Mouse (Mus musculus) WW6 (cell line): ENCODE measurements around the gene Gm8279.
"Not testable (repeated sequence)": the region's sequence is repeated elsewhere in the genome, so short reads cannot be mapped to it uniquely, and the experiment has no call there.

Experiments
- DNase-seq: peaks from one replicate; pipeline ENCODE4 v3.0.0-alpha.2; 2013; ENCODE audit warnings: low read depth, low spot score

The Gm8279 gene

DNA sequence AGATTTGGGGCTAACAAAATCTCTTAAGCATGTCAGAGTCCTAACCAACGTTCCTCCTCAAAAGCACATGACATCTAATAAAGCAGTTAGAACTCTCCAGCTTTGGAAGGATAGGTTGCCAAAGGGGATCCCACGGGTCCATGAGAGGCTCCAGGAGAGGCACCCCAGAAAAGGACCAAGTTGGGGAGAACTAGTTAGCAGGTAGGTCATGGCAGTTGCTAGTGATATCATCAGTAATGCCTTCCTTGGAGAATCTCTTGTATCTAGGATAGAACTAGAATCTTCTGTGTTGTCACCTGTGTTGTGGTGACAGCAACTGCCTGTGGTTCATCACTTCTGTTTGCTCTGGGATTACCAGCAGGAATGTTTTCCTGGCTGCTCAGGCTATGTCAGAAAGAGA, at the start of gene Gm8279:
Gm8279 (plus strand) TSS at position 301 of the 400 bp plus-strand sequence.
- DNase-seq: not testable (repeated sequence)

DNA sequence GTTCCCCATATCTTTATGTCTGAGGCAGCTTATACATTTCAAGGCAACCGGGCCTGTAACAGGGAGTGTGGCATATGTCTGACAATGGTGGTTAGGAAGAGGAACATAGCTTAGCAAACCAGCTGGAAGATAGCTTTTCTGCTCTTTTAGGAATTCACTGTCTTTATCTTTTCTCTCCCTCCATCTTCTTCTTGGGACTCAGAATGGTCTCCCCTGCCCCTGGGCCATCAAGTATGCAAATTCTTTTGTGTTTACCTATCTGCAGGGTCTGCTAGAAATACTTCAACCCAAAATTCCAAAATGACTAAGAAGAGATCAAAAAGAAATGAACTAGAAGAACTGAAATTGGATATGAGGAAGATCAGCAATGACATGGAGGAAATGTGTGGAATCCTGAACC, 32.9 kb downstream of the Gm8279 start, which contains the start of gene Gm3317:
Gm3317 (plus strand) TSS at position 301 of the 400 bp plus-strand sequence.
- DNase-seq: not testable (repeated sequence)

DNA sequence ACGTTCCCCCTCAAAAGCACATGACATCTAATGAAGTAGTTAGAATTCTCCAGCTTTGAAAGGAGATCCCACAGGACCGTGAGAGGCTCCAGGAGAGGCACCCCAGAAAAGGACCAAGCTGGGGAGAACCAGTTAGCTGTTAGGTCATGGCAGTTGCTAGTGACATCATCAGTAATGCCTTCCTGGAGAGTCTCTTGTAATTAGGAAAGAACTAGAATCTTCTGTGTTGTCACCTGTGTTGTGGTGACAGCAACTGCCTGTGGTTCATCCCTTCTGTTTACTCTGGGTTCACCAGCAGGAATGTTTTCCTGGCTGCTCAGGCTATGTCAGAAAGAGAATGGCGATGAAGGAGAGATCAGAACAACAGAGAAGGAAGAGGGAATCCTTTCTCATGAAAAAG, 54.2 kb downstream of the Gm8279 start, which contains the start of gene Gm8271:
Gm8271 (plus strand) TSS at position 301 of the 400 bp plus-strand sequence.
- not testable (repeated sequence) for DNase-seq
